ENCODE assay signal across 8 mouse cellular contexts in genomic region chr5:135742941-135743740, GRCm38 (mm10). TPM values are rescaled to one million over a fixed set of nuclear protein-coding genes. Genes with fewer than 3 reads are reported as not detected.
DNase-seq lines count a peak whose midpoint lies in the region; ATAC-seq and TF ChIP-seq lines count a peak whose summit lies in the region.
"Had no signal": no experiment of that assay in that cellular context is flagged by ENCODE, and none has a peak within 500 bp of the region (broad histone marks: within the 10 kb centered on the region; RNA-seq: fewer than 3 reads in every experiment).

No protein-coding gene starts in this region.

- peak overlapping the region; percentile 83 for H3K9ac ChIP-seq in hindbrain, postnatal 0 days (replicated peaks; ENCODE audit: low read length)
- peak overlapping the region; percentile 69 for H3K9ac ChIP-seq in liver, embryonic 16.5 days (ENCODE audit: low read depth, low read length)

- TF ChIP-seq CTCF in thymus, adult 2 months (IDR thresholded peaks at IDR 0.05; ENCODE audit: borderline replicate concordance, control insufficient read depth, extremely low read depth, insufficient read depth, low read length, poor library complexity), result no peak
- TF ChIP-seq CTCF in hindbrain, postnatal 0 days (IDR thresholded peaks at IDR 0.05; ENCODE audit: low read depth), result 0 out of 2 replicates have a peak, but pooled peaks have one; percentile 18
- TF ChIP-seq CTCF in olfactory bulb, adult 2 months (IDR thresholded peaks at IDR 0.05; ENCODE audit: insufficient read depth, low read depth, low read length), result no peak

- ATAC-seq in hindbrain, postnatal 0 days, result peak; percentile 80
- ATAC-seq in liver, embryonic 16.5 days (ENCODE audit: low read depth), result no peak

- TF ChIP-seq POLR2A in thymus, adult 2 months (IDR thresholded peaks at IDR 0.05; ENCODE audit: control insufficient read depth, extremely low read depth, insufficient read depth, low read length, poor library complexity), result no peak
- no peak for TF ChIP-seq POLR2A in olfactory bulb, adult 2 months (IDR thresholded peaks at IDR 0.05; ENCODE audit: insufficient read depth, low read depth, low read length)

- H3K4me1 ChIP-seq in thymus, adult 2 months (replicated peaks; ENCODE audit: control insufficient read depth, insufficient read depth, low read length), result peaks cover 9% of the 10 kb centered on the region
- 0 out of 2 replicates have a peak, but pooled peaks cover 5% of the 10 kb centered on the region for H3K4me1 ChIP-seq in hindbrain, postnatal 0 days (ENCODE audit: insufficient read depth, low read length)
- peaks cover 18% of the 10 kb centered on the region for H3K4me1 ChIP-seq in liver, embryonic 16.5 days (ENCODE audit: control insufficient read depth, low read depth, low read length)
- H3K4me1 ChIP-seq in olfactory bulb, adult 2 months (ENCODE audit: control insufficient read depth, insufficient read depth, low read length), result peaks cover 8% of the 10 kb centered on the region

- no peak for DNase-seq in thymus, adult 2 months
- DNase-seq in thymus, postnatal 0 days (ENCODE audit: low spot score), result no peak
- peak; percentile 65 for DNase-seq in embryo, embryonic 11 days
- peak; percentile 76 for DNase-seq in hindbrain, postnatal 0 days (ENCODE audit: low spot score)
- no peak for DNase-seq in frontal cortex, postnatal 10 days (ENCODE audit: low spot score in 2 of 2)

- WGBS in thymus, adult 2 months, result 38% methylated on average over 18 of the region's 18 CpGs
- 23% methylated on average over 18 of the region's 18 CpGs for WGBS in hindbrain, postnatal 0 days
- 21% methylated on average over 18 of the region's 18 CpGs for WGBS in liver, embryonic 16.5 days (ENCODE audit: insufficient replicate concordance)
- WGBS in olfactory bulb, adult 2 months, result 27% methylated on average over 18 of the region's 18 CpGs

- H3K4me3 ChIP-seq in thymus, adult 2 months (ENCODE audit: control insufficient read depth, insufficient read depth, low read length), result peak overlapping the region; percentile 85
- H3K4me3 ChIP-seq in hindbrain, postnatal 0 days (ENCODE audit: low read length), result peak overlapping the region; percentile 91
- peak overlapping the region; percentile 78 for H3K4me3 ChIP-seq in liver, embryonic 16.5 days (ENCODE audit: low read depth, low read length)
- peak overlapping the region; percentile 66 for H3K4me3 ChIP-seq in olfactory bulb, adult 2 months (ENCODE audit: insufficient read depth, low read depth, low read length)

- H3K4me2 ChIP-seq in hindbrain, postnatal 0 days (ENCODE audit: low read depth, low read length), result peak overlapping the region; percentile 96
- H3K4me2 ChIP-seq in liver, embryonic 16.5 days (ENCODE audit: low read depth, low read length), result peak overlapping the region; percentile 98

- H3K9me3 ChIP-seq in hindbrain, postnatal 0 days (ENCODE audit: low read length), result no peaks in the 10 kb centered on the region
- no peaks in the 10 kb centered on the region for H3K9me3 ChIP-seq in liver, embryonic 16.5 days (replicated peaks; ENCODE audit: control insufficient read depth, low read length)

- no peaks in the 10 kb centered on the region for H3K36me3 ChIP-seq in thymus, adult 2 months (ENCODE audit: control insufficient read depth, insufficient read depth, low read length)
- H3K36me3 ChIP-seq in hindbrain, postnatal 0 days (ENCODE audit: insufficient read depth, low read length), result peaks cover 7% of the 10 kb centered on the region; the same call in 1 of the 2 replicates
- no peaks in the 10 kb centered on the region for H3K36me3 ChIP-seq in liver, embryonic 16.5 days (ENCODE audit: control insufficient read depth, insufficient read depth)

- H3K27me3 ChIP-seq in thymus, adult 2 months (ENCODE audit: control insufficient read depth, insufficient read depth, low read length), result no peaks in the 10 kb centered on the region
- no peaks in the 10 kb centered on the region for H3K27me3 ChIP-seq in hindbrain, postnatal 0 days (ENCODE audit: insufficient read depth, low read length)
- no peaks in the 10 kb centered on the region; the same call in 1 of the 2 replicates for H3K27me3 ChIP-seq in liver, embryonic 16.5 days (ENCODE audit: control insufficient read depth, insufficient read depth, low read depth, low read length)

- H3K27ac ChIP-seq in thymus, adult 2 months (ENCODE audit: control insufficient read depth, insufficient read depth, low read length), result no peak overlapping the region
- H3K27ac ChIP-seq in hindbrain, postnatal 0 days, result peak overlapping the region; percentile 52; the same call in 1 of the 2 replicates
- no peak overlapping the region for H3K27ac ChIP-seq in liver, embryonic 16.5 days (ENCODE audit: low read length)
- H3K27ac ChIP-seq in olfactory bulb, adult 2 months (ENCODE audit: insufficient read depth, low read depth, low read length), result no peak overlapping the region

RNA-seq across cellular contexts. Expression of gene Tmem120a, which starts 1.1 kb away (rescaled TPM):
- polyA plus RNA-seq in thymus, adult 2 months (2012; rRNA removed), result 31.0 and 37.7 TPM in 2 replicates
- 37.3 and 40.4 TPM in 2 replicates for polyA plus RNA-seq in thymus, postnatal 0 days (2015; fragmentation: Nextera tagmentation; extraction: Ambion mirVana)
- total RNA-seq in hindbrain, postnatal 0 days (2014; rRNA removed), result 52.8 and 71.7 TPM in 2 replicates
- polyA plus RNA-seq in hindbrain, postnatal 0 days (2015; fragmentation: Nextera tagmentation; extraction: Ambion mirVana), result 83.2 and 89.7 TPM in 2 replicates
- polyA plus RNA-seq in liver, embryonic 16.5 days (2015; fragmentation: Nextera tagmentation; extraction: Ambion mirVana), result 17.8 and 18.2 TPM in 2 replicates
- polyA plus RNA-seq in olfactory bulb, adult 2 months (2012; ENCODE audit: insufficient read depth, insufficient read length, low replicate concordance, missing spikeins), result not detected in 2 replicates

RNA-seq across cellular contexts. Expression of gene Styxl1, which starts 35.0 kb away (rescaled TPM):
- 0.33 and 0.57 TPM in 2 replicates for polyA plus RNA-seq in thymus, adult 2 months (2012; rRNA removed)
- polyA plus RNA-seq in thymus, postnatal 0 days (2015; fragmentation: Nextera tagmentation; extraction: Ambion mirVana), result 0.83 and 0.96 TPM in 2 replicates
- total RNA-seq in hindbrain, postnatal 0 days (2014; rRNA removed), result 0.10 TPM in 1 of 2 replicates, not detected in the other
- polyA plus RNA-seq in hindbrain, postnatal 0 days (2015; fragmentation: Nextera tagmentation; extraction: Ambion mirVana), result 0.61 and 0.69 TPM in 2 replicates
- polyA plus RNA-seq in liver, embryonic 16.5 days (2015; fragmentation: Nextera tagmentation; extraction: Ambion mirVana), result 0.13 TPM in 1 of 2 replicates, not detected in the other
- not detected in 2 replicates for polyA plus RNA-seq in olfactory bulb, adult 2 months (2012; ENCODE audit: insufficient read depth, insufficient read length, low replicate concordance, missing spikeins)
- total RNA-seq: left cerebral cortex, postnatal 14 days had no signal

RNA-seq across cellular contexts. Expression of gene Mdh2, which starts 35.1 kb away (rescaled TPM):
- polyA plus RNA-seq in thymus, adult 2 months (2012; rRNA removed), result 619 and 638 TPM in 2 replicates
- 525 and 570 TPM in 2 replicates for polyA plus RNA-seq in thymus, postnatal 0 days (2015; fragmentation: Nextera tagmentation; extraction: Ambion mirVana)
- total RNA-seq in hindbrain, postnatal 0 days (2014; rRNA removed), result 165 and 169 TPM in 2 replicates
- 732 and 760 TPM in 2 replicates for polyA plus RNA-seq in hindbrain, postnatal 0 days (2015; fragmentation: Nextera tagmentation; extraction: Ambion mirVana)
- polyA plus RNA-seq in liver, embryonic 16.5 days (2015; fragmentation: Nextera tagmentation; extraction: Ambion mirVana), result 279 and 280 TPM in 2 replicates
- polyA plus RNA-seq in olfactory bulb, adult 2 months (2012; ENCODE audit: insufficient read depth, insufficient read length, low replicate concordance, missing spikeins), result 359 and 724 TPM in 2 replicates

Comparison
In these comparisons a context has a peak if more than half of its experiments do, and no peak if none do; other contexts are left out.
1. DNase-seq: peak in embryo, embryonic 11 days (single experiment) and hindbrain, postnatal 0 days (single experiment); none in thymus, adult 2 months (single experiment), thymus, postnatal 0 days (single experiment) and frontal cortex, postnatal 10 days (0 of 2).
2. RNA of gene Tmem120a, which starts 1.1 kb away (polyA plus RNA-seq): 83.2 to 89.7 TPM in hindbrain, postnatal 0 days, 31.0 to 37.7 TPM in thymus, adult 2 months, 37.3 to 40.4 TPM in thymus, postnatal 0 days and 17.8 to 18.2 TPM in liver, embryonic 16.5 days; not detected in olfactory bulb, adult 2 months; every median in the first group is over 10 times any median in the second.
3. Peak in every context shown above with its lines, with median percentiles within 50 percentile points of each other: H3K4me3 ChIP-seq.